Mouse (Mus musculus) heart, postnatal 14 days (tissue): ENCODE data around the gene 4930455H04Rik. TPM values are rescaled to one million over a fixed set of nuclear protein-coding genes. Genes with fewer than 3 reads are reported as not detected.

Experiments used
- DNase-seq, 2 experiments: peaks; one replicate each; pipeline ENCODE4 v3.0.0; 2021 to 2022
- intact Hi-C: fragments of 180-260 bp; cut with DNase I; formaldehyde crosslinking; loops from one replicate; pipeline ENCODE4 v1.15.1; 2025
- total RNA-seq, 2 experiments: library from RNA; stranded (reverse); gene quantifications; 2 replicates each; pipeline ENCODE4 v1.2.3; 2021

The 4930455H04Rik gene
- total RNA-seq, 2 experiments from 2014 or later, result not detected

GRCm38 (mm10) chr3:117021907-117022306 lies 53.8 kb downstream of the 4930455H04Rik start:
- DNase-seq, result no peak
- intact Hi-C loops, result loop anchor here (2.0 to 5.0 kb wide), 3 partner anchors 45 to 69 kb away; partner anchors contain the start of genes 4930455H04Rik and Palmd

DNA sequence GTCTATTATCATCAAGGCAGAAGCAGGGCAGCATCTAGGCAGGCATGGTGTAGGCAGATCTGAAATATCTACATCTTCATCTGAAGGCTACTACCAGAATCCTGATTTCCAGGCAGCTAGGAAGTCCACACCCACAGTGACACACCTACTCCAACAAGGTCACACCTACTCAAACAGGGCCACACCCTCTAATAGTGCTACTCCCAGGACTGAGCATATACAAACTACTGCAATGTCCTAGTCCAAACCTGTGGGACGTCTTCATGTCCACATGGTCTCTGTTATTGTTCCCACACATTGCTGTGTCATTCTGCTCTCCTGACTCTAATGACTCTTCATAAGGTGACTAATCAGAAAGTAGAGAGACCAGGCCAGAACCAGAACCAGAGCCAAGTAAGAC lies 56.0 kb downstream of the 4930455H04Rik start:
- intact Hi-C loops, result loop anchor here (5.0 kb wide), 2 partner anchors 43 to 57 kb away; partner anchors contain the start of genes 4930455H04Rik and Palmd

GRCm38 (mm10) chr3:117024557-117024956 lies 56.5 kb downstream of the 4930455H04Rik start:
- no peak for DNase-seq
- intact Hi-C loops, result loop anchor here (5.0 kb wide), 2 partner anchors 43 to 57 kb away; partner anchors contain the start of genes 4930455H04Rik and Palmd

More for the DNA sequence above, 56.0 kb downstream of the 4930455H04Rik start:
- no peak for DNase-seq

DNA sequence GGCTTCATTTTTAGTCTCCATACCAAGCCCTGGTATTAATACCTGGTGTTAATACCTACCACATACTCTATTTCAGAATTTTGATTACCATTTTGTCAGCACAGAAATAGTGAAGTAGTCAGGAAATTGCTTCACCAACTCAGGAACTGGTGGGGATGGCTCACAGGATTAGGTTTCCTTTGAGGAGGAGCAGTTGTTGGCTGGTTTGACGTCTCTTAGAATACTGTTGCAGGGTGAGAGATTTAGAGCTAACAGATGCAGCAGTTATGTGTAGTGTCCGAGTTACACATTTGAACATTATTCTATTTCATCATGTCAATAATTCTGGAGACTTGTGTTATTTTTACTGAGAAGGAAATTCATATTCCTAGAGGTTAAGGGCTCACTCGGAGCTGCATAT lies 57.4 kb downstream of the 4930455H04Rik start:
- intact Hi-C loops, result loop anchor here (5.0 kb wide), 1 partner anchor 43 kb away; no protein-coding TSS in a partner anchor
- DNase-seq, result no peak

Other genes starting within 250 kb of the 4930455H04Rik start
- 100 to 1,000 TPM; 183 to 189 TPM for gene Agl, start 160.1 kb upstream of the 4930455H04Rik start, total RNA-seq
- 1 to 10 TPM; 4.8 to 5.2 TPM for gene Frrs1, start 108.8 kb upstream of the 4930455H04Rik start, total RNA-seq
- 10 to 100 TPM; 64.2 to 75.2 TPM for gene Palmd, start 720 bp downstream of the 4930455H04Rik start, total RNA-seq